Mouse (Mus musculus) cerebellum, adult 2 months (tissue): Measurements from ENCODE around the gene Baiap2l1.

ENCODE experiments used
- CTCF ChIP-seq: fragments of 200-500 bp; IDR thresholded peaks from 2 replicates; pipeline ENCODE4 v1.5.1; 2011; ENCODE audit warnings: low read depth, mild to moderate bottlenecking, control low read depth, low read length, moderate library complexity, borderline replicate concordance; ENCODE audit not compliant: insufficient read depth
- POLR2A ChIP-seq: fragments of 200-500 bp; IDR thresholded peaks from 2 replicates; pipeline ENCODE4 v1.6.1; 2011; ENCODE audit warnings: low read length, control low read depth, borderline replicate concordance; ENCODE audit not compliant: insufficient read depth

DNA sequence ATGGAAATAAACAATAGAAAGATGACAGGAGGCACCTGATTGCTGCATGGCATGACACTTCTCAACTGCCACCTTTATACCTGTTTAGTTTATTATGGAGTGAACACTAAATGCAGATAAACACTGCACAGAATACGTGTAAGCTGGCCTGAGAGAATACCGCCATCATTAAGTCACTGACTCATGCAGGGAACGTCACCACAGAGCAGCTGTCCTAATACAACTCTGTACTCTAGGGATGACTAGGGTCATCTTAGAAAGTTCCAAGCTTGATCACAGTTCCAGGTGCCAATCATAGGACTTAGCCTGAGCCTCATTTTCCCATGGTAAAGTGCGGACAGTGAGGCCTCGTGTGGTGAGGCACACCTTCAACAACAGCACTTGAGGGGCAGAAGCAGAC lies 73.3 kb downstream of the Baiap2l1 start:
- TF ChIP-seq CTCF (no peak), POLR2A (no peak)
